Mouse (Mus musculus): ENCODE results near the gene Slc6a6. TPM values are rescaled to one million over a fixed set of nuclear protein-coding genes. Genes with fewer than 3 reads are reported as not detected.
A peak's percentile ranks its signal among the peaks of the same experiment; 100 is the strongest.

Slc6a6 gene
- total and polyA plus RNA-seq, 2 experiments, result 34.8 to 96.5 TPM

DNA sequence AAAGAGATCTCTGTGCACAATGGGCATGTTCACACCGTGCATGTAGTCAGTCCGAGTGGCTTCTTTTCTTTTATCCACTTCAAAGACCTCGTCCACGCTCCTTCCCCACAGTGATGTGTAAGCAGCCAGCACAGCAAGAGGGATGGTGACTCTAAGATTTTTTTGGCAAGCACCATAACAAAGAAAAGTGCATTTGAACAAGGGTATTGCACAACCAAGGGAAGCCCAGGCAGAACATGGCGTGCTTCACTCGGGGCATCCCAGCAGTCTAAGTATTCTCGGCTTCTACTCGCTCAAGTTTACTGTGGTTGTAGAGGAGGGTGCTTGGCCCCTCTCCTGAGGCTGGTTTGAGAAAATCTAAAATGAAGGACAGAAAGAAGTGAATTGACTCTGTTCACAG lies 59.1 kb downstream of the Slc6a6 start:
- Histone ChIP-seq H3K4me1 (ENCODE audit: control insufficient read depth, insufficient read depth, low read length) (no peaks in the 10 kb centered on the region), H3K9ac (ENCODE audit: low read depth, low read length) (no peak overlapping the region), H3K4me3 (ENCODE audit: insufficient read depth, low read depth, low read length) (no peak overlapping the region), H3K27me3 (ENCODE audit: control insufficient read depth, insufficient read depth, low read length) (no peaks in the 10 kb centered on the region), H3K36me3 (ENCODE audit: control insufficient read depth, insufficient read depth, low read length) (peaks cover 48% of the 10 kb centered on the region), H3K27ac (replicated peaks; ENCODE audit: insufficient read depth, low read depth, low read length) (no peak overlapping the region), H3K79me2 (ENCODE audit: control insufficient read depth, insufficient read depth, low read length) (no peaks in the 10 kb centered on the region)
- peak; percentile 35 for DNase-seq (ENCODE audit: extremely low read depth, low read depth, low spot score)
- 68% methylated on average over 8 of the region's 8 CpGs for WGBS
- TF ChIP-seq POLR2A (IDR thresholded peaks at IDR 0.05; ENCODE audit: extremely low read depth, insufficient read depth, low read length) (no peak), CTCF (IDR thresholded peaks at IDR 0.05; ENCODE audit: low read depth, low read length) (no peak)

DNA sequence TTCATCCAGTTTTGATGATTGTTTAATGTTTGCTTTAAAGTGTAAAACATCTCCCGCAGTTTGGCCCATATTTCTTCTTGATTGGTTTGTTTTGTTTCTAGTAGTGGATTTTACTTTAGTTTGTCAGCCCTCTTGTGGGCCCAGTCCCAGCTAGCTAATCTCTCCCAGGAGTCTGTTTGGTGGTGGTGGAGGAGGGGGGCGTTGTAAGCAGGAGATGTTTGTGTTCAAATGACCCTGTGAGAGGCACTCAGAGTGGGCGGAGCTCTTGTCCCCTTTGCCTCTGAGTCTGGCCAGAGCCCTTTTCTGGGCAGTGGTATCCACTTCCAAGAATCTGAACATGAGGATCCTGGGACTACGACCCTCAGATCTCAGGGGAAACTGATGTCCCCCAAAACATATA lies 60.0 kb downstream of the Slc6a6 start:
- Histone ChIP-seq H3K79me2 (ENCODE audit: control insufficient read depth, insufficient read depth, low read length) (no peaks in the 10 kb centered on the region), H3K27me3 (ENCODE audit: control insufficient read depth, insufficient read depth, low read length) (no peaks in the 10 kb centered on the region), H3K4me3 (ENCODE audit: insufficient read depth, low read depth, low read length) (no peak overlapping the region), H3K27ac (replicated peaks; ENCODE audit: insufficient read depth, low read depth, low read length) (no peak overlapping the region), H3K36me3 (ENCODE audit: control insufficient read depth, insufficient read depth, low read length) (peaks cover 54% of the 10 kb centered on the region), H3K9ac (ENCODE audit: low read depth, low read length) (no peak overlapping the region), H3K4me1 (ENCODE audit: control insufficient read depth, insufficient read depth, low read length) (no peaks in the 10 kb centered on the region)
- TF ChIP-seq CTCF (IDR thresholded peaks at IDR 0.05; ENCODE audit: low read depth, low read length) (no peak), POLR2A (IDR thresholded peaks at IDR 0.05; ENCODE audit: extremely low read depth, insufficient read depth, low read length) (no peak)
- DNase-seq (ENCODE audit: extremely low read depth, low read depth, low spot score), result no peak
- WGBS, result 87% methylated on average over 4 of the region's 4 CpGs

DNA sequence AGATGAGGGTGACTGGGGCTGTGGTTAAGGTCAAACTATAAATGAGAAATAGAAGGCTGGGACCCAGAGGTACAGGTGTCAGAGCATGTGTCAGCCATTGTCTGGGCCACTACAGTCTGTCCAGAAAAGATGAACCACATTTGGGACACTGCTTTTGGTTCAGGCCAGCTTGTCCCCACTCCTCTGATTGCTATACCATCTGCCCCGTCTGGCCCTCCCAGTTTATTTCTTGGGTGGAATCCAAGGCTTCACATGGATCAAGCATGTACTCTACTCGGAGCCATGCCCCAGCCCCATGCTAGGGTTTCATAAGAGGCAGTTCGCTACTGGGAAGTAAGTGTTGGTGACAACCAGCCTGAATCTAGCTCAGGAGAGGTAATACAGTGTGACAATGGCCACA lies 61.4 kb downstream of the Slc6a6 start:
- DNase-seq (ENCODE audit: extremely low read depth, low read depth, low spot score), result no peak
- Histone ChIP-seq H3K9ac (ENCODE audit: low read depth, low read length) (no peak overlapping the region), H3K4me3 (ENCODE audit: insufficient read depth, low read depth, low read length) (no peak overlapping the region), H3K4me1 (ENCODE audit: control insufficient read depth, insufficient read depth, low read length) (no peaks in the 10 kb centered on the region), H3K27ac (replicated peaks; ENCODE audit: insufficient read depth, low read depth, low read length) (no peak overlapping the region), H3K27me3 (ENCODE audit: control insufficient read depth, insufficient read depth, low read length) (no peaks in the 10 kb centered on the region), H3K79me2 (ENCODE audit: control insufficient read depth, insufficient read depth, low read length) (no peaks in the 10 kb centered on the region), H3K36me3 (ENCODE audit: control insufficient read depth, insufficient read depth, low read length) (peaks cover 53% of the 10 kb centered on the region)
- 85% methylated on average over 3 of the region's 3 CpGs for WGBS
- TF ChIP-seq CTCF (IDR thresholded peaks at IDR 0.05; ENCODE audit: low read depth, low read length) (no peak), POLR2A (IDR thresholded peaks at IDR 0.05; ENCODE audit: extremely low read depth, insufficient read depth, low read length) (no peak)

DNA sequence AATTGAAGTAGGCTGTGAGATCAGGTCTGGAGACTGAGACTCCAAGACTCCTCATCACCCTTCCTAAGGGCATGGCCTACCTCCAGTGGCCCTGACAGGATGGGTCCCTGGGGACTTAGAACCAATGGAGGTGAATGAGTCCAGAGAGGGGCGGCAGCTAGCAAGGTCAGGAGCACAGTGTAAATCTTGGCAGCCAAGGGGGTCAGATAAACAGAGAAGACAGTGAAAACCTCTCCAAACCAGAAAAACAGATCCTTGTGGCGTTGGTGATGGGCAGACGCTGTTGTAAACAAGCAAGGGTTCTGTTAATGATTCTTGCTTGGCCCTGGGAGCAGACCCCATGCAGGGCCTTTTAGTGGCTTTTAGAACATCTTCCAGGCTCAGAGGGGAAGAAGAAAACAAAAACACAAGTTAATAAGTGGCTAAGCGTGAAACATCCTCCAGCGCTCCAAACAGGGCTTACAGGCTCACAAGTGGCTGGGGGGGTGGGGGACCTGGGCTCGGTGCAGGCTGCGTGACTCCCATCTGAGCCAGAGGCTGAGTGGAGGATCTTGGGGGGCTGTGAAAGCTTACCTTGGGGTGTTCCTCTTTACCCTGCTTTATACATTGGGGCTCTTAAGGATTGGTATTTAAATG lies 62.2 kb downstream of the Slc6a6 start:
- no peaks in the 10 kb centered on the region for H3K27me3 ChIP-seq (ENCODE audit: control insufficient read depth, insufficient read depth, low read length)
- H3K9ac ChIP-seq (ENCODE audit: low read depth, low read length), result no peak overlapping the region
- H3K79me2 ChIP-seq (ENCODE audit: control insufficient read depth, insufficient read depth, low read length), result no peaks in the 10 kb centered on the region
- no peaks in the 10 kb centered on the region; the same call in 1 of the 2 replicates for H3K4me1 ChIP-seq (ENCODE audit: control insufficient read depth, insufficient read depth, low read length)
- TF ChIP-seq POLR2A (IDR thresholded peaks at IDR 0.05; ENCODE audit: extremely low read depth, insufficient read depth, low read length), result no peak
- TF ChIP-seq CTCF (IDR thresholded peaks at IDR 0.05; ENCODE audit: low read depth, low read length), result no peak
- H3K4me3 ChIP-seq (ENCODE audit: insufficient read depth, low read depth, low read length), result no peak overlapping the region
- H3K36me3 ChIP-seq (ENCODE audit: control insufficient read depth, insufficient read depth, low read length), result peaks cover 56% of the 10 kb centered on the region
- DNase-seq (ENCODE audit: extremely low read depth, low read depth, low spot score), result no peak
- 79% methylated on average over 7 of the region's 7 CpGs for WGBS
- H3K27ac ChIP-seq (replicated peaks; ENCODE audit: insufficient read depth, low read depth, low read length), result no peak overlapping the region

DNA sequence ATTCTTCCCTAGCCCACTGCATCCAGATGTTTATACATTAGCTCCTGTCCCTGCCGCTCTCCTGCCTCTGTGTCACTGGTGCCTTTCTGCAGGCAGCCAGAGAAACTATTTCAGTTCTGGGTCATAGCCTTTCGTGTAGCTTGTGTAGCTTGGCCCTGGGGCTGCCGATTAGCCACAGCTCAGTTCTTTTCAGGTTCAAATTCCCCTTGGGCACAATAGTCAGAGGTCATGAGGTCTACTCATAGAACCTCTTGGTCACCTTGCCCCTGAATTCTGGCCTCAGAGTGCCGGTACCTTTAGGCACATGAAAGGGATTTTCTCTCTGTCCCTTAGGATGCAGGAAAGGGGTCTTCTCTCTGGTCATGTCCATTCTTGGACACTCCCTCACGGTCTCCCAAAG lies 62.9 kb downstream of the Slc6a6 start:
- H3K36me3 ChIP-seq (ENCODE audit: control insufficient read depth, insufficient read depth, low read length), result peaks cover 56% of the 10 kb centered on the region
- no peak overlapping the region for H3K27ac ChIP-seq (replicated peaks; ENCODE audit: insufficient read depth, low read depth, low read length)
- DNase-seq (ENCODE audit: extremely low read depth, low read depth, low spot score), result no peak
- H3K79me2 ChIP-seq (ENCODE audit: control insufficient read depth, insufficient read depth, low read length), result no peaks in the 10 kb centered on the region
- H3K4me1 ChIP-seq (ENCODE audit: control insufficient read depth, insufficient read depth, low read length), result no peaks in the 10 kb centered on the region; the same call in 1 of the 2 replicates
- H3K27me3 ChIP-seq (ENCODE audit: control insufficient read depth, insufficient read depth, low read length), result no peaks in the 10 kb centered on the region
- no peak overlapping the region for H3K9ac ChIP-seq (ENCODE audit: low read depth, low read length)
- no peak overlapping the region for H3K4me3 ChIP-seq (ENCODE audit: insufficient read depth, low read depth, low read length)
- TF ChIP-seq CTCF (IDR thresholded peaks at IDR 0.05; ENCODE audit: low read depth, low read length) (no peak), POLR2A (IDR thresholded peaks at IDR 0.05; ENCODE audit: extremely low read depth, insufficient read depth, low read length) (no peak)
- WGBS, result 89% methylated on average over 5 of the region's 5 CpGs

DNA sequence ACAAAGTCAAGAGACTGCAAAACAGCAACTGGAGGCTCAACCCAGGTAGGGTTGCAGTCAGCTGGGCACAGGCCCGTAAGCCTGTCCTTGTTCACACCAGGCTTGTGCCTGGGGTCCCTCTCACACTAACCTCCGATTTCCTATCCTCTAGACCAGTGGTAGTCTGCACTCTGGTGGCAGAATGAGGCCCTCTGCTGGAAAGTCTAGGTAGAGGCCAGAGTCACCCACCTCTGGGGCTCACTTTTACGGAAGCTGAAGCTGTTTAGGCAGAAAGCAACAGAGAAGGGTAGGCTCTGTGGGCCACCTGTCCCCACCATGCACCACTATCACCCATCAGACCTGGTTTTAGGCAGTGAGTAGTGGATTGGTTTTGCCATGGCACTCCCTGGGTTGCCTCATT lies 67.1 kb downstream of the Slc6a6 start:
- no peak for DNase-seq (ENCODE audit: extremely low read depth, low read depth, low spot score)
- TF ChIP-seq CTCF (IDR thresholded peaks at IDR 0.05; ENCODE audit: low read depth, low read length), result peak; percentile 36
- no peak for TF ChIP-seq POLR2A (IDR thresholded peaks at IDR 0.05; ENCODE audit: extremely low read depth, insufficient read depth, low read length)
- H3K4me3 ChIP-seq (ENCODE audit: insufficient read depth, low read depth, low read length), result no peak overlapping the region
- H3K36me3 ChIP-seq (ENCODE audit: control insufficient read depth, insufficient read depth, low read length), result peaks cover 39% of the 10 kb centered on the region
- 91% methylated on average over 3 of the region's 3 CpGs for WGBS
- H3K9ac ChIP-seq (ENCODE audit: low read depth, low read length), result no peak overlapping the region
- peaks cover 8% of the 10 kb centered on the region for H3K4me1 ChIP-seq (ENCODE audit: control insufficient read depth, insufficient read depth, low read length)
- H3K79me2 ChIP-seq (ENCODE audit: control insufficient read depth, insufficient read depth, low read length), result no peaks in the 10 kb centered on the region
- H3K27ac ChIP-seq (replicated peaks; ENCODE audit: insufficient read depth, low read depth, low read length), result no peak overlapping the region
- no peaks in the 10 kb centered on the region for H3K27me3 ChIP-seq (ENCODE audit: control insufficient read depth, insufficient read depth, low read length)
